Mouse (Mus musculus) layer of hippocampus, postnatal 14 days (tissue): ENCODE data around the gene Fam217b. TPM values are rescaled to one million over a fixed set of nuclear protein-coding genes. Genes with fewer than 3 reads are reported as not detected.

Experiments used
- DNase-seq, 2 experiments: peaks; one replicate each; pipeline ENCODE4 v3.0.0; 2021 to 2022; ENCODE audit warnings: low spot score in 2 of 2, mixed read lengths in 1 of 2
- long read RNA-seq, 2 experiments: library from polyadenylated mRNA; stranded (forward); transcript quantifications; one replicate each; pipeline ENCODE4 v2.0.0; 2021
- total RNA-seq, 2 experiments: library from RNA; stranded (reverse); gene quantifications; 2 replicates each; pipeline ENCODE4 v1.2.3; 2021

Gene Fam217b
- 10 to 100 TPM; 32.4 to 33.3 TPM for total RNA-seq
- long read RNA-seq, experiment 1, full-length matches to known transcripts = 3 of 7 reads
- long read RNA-seq, experiment 1, partial matches to known transcripts = 0 of 7 reads
- long read RNA-seq, experiment 1, other reads (novel, unspliced or antisense) = 4 of 7 reads
- long read RNA-seq, experiment 2, full-length matches to known transcripts = 8 of 15 reads
- long read RNA-seq, experiment 2, partial matches to known transcripts = 0 of 15 reads
- long read RNA-seq, experiment 2, other reads (novel, unspliced or antisense) = 7 of 15 reads

- DNase-seq = peak; percentile 54 to 73
Measured at GRCm38 (mm10) chr2:178414261-178415149, at the start of gene Fam217b, which contains the start of gene Ppp1r3d. TSS of gene Fam217b (plus strand) at chr2:178414524. TSS of gene Ppp1r3d (minus strand) at chr2:178414472.

GRCm38 (mm10) chr2:178407053-178407815 lies 7.1 kb upstream of the Fam217b start, which contains the start of gene Sycp2:
TSS of gene Sycp2 (minus strand) at chr2:178407685.
- DNase-seq = no peak

GRCm38 (mm10) chr2:178409024-178409423 lies 5.3 kb upstream of the Fam217b start:
- DNase-seq = no peak

DNA sequence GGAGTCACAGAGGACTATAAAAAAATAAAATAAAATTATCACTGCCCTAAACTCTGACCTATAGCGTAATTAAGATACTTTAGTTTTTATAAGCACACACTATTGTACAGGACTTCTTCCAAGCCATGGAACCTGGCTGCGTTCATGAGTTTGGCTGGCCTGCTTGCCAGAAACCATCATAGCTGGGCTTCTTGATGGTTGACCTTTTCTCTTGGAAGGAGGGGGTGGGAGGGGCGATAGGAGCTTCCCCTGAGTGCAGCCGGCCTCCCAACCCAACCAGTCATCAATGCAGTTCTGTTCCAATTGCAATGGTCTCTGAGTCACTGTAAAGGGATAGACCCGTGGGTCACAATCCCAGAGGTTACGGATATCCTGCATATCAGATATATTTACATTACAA lies 4.0 kb upstream of the Fam217b start:
- DNase-seq = no peak

GRCm38 (mm10) chr2:178412598-178412997 lies 1.7 kb upstream of the Fam217b start:
- no peak for DNase-seq

- no peak for DNase-seq
Measured at GRCm38 (mm10) chr2:178413081-178413480, 1.2 kb upstream of the Fam217b start.

DNA sequence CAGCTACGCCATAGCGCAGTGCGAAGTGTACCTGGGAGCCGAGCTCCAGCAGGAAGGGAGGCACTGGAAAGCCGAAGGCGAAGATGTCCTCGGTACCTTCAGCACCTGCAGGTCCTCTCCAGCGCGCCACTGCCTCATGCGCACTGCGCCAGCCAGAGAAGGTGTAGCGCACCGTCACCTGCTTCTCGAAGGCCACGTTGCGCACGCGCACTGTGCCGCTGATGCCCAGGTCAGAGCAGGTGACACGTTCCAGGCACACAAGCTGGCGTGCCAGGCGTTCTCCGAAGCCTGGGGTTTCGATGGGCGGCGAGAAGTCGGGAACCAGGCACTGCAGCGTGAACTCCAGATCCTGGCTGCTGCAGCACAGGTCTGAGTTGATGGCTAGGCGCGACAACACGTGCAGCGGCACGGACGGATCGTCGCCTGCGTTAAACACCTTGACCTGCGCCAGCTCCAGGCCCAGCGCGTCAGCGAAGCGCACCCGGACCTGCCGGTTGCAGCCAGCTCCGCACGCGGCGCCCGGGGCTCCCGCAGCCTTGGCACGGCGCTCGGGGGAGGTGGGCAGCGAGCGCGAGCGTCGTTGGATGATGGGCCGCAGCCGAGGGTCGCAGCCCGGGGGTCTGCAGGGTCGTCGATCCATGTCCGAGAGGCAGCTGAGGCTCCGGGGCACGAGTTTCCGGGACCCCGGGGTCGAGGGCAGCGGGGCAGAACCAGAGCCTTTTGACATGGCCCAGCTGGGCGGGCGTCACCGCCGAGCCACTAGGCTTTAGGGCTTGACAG lies 653 bp upstream of the Fam217b start:
- no peak for DNase-seq

- DNase-seq = no peak
Measured at GRCm38 (mm10) chr2:178415150-178415448, 775 bp downstream of the Fam217b start.

GRCm38 (mm10) chr2:178416427-178416826 lies 2.1 kb downstream of the Fam217b start:
- DNase-seq = no peak

GRCm38 (mm10) chr2:178416970-178417369 lies 2.6 kb downstream of the Fam217b start:
- no peak for DNase-seq

DNA sequence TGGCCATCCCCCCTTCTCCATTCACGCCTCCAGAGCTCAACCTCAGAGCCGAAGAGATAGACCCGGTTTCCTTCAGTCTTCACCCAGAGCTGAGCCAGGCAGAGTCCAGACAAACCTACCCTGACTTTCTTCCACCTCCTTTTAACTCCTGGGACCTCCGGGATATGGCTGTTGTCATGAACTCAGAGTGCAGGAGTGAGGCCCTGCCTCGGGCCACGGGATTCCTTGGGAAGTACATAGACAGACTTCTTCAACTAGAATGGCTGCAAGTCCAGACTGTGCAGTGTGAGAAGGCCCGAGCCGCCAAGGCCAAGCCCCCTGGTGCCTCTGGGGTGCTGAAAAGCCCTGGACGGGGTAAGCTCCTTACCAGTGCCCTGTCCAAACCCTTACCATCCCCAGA lies 6.3 kb downstream of the Fam217b start:
- DNase-seq = no peak

GRCm38 (mm10) chr2:178421603-178422002 lies 7.3 kb downstream of the Fam217b start:
- DNase-seq = no peak

GRCm38 (mm10) chr2:178422186-178422585 lies 7.9 kb downstream of the Fam217b start:
- no peak for DNase-seq

DNA sequence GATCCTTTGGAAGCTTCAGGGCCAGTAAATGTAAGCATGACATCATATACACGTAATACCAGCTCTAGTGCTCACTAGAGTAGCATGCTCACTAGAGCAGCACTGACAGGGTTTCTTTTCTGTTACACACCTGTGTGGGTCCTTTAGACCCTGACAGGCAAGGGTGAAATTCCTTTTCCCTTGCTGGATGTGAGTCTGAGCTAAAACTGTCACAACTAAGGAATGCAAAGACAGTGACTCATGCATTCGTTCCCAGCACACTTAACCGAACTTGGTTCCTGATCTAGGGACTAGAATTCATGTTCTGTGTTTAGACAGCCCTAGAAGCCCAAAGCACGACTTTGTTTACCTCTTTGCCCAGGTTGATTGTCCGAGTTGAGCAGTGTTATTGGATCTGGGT lies 8.9 kb downstream of the Fam217b start:
- DNase-seq = peak in 1 of 2 experiments; percentile 0

GRCm38 (mm10) chr2:178426229-178426628 lies 11.9 kb downstream of the Fam217b start:
- DNase-seq = peak; percentile 23 to 55

DNA sequence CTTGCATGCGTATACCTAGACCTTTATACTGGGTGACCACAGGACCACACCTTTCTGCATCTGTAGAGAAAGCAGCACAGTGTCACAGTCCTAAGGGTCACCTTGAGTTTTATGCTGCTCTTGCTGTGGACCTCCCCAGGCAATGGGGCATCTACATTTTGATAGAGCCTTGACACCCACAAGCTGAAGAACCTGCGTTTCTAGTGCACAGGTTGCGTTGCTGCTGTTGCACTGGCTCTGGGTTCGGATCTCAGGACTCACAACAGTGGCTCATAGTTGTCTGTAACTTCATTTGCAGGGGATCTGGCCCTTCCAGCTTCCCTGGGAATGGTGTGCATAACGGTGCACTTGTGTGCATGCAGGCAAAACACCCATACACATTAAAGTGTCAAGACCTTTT lies 12.9 kb downstream of the Fam217b start:
- DNase-seq = no peak

- no peak for DNase-seq
Measured at GRCm38 (mm10) chr2:178428183-178428582, 13.9 kb downstream of the Fam217b start.

DNA sequence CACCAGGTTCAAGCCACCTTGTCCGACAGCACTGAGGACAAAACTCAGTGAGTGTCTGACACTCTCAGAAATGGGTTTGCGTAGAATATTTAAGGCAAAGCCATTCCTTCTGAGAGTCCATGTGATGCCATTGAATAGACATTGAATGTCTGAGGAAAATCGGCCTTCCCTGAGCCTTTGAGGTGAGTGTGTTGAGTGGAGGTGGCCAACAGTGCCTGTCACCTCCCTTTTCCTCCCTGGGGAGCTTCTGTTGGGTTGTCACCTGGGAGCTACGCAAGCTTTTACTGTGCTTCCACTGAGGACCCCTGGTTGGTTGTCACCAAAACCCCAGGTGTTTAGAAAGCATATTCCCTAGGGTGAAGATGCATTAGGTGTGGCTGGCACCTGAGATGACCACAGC lies 14.4 kb downstream of the Fam217b start:
- DNase-seq = no peak

- no peak for DNase-seq
Measured at GRCm38 (mm10) chr2:178429426-178429825, 15.1 kb downstream of the Fam217b start.

DNA sequence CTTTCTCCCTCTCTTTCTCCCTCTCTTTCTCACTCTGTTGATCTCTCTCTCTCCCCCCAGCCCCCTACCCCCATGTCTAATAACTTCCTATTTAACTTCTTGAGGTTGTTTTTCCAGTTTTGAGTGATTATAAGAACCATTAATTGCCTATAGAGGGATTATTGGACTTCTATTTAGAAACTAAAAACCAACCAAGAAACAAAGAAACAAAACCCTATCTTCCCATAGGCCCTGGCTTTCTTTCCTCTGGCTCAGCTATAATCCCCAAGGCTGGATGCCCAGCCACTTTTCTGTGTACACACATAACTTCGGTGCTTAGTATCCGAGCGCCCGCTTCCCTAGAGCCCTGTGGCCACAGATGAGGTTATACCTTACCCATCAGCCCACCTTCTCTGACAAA lies 15.9 kb downstream of the Fam217b start, which contains the start of gene Cdh26:
TSS of gene Cdh26 (plus strand) at position 301 of the 400 bp plus-strand sequence.
- no peak for DNase-seq

DNA sequence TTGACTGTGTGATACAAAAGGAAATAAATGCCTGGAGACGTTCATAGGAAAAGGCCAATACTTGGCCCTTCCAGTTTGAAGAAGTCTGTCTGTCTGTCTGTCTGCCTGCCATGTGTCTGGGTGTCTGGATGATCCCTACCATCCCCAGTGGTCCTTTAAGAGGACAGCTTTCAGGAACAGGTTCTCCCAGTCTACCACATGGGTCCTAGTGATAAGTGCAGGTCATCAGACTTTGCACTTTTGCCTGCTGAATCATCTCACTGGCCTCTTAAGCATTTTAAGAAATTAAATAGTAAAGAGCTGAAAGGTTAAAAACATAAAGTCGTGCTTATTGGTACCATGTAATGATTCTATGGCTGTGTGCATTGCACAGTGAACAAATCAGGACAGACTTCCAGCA lies 19.2 kb downstream of the Fam217b start:
- DNase-seq = no peak
